Mouse (Mus musculus): Measurements from ENCODE around the gene Adnp.

DNA sequence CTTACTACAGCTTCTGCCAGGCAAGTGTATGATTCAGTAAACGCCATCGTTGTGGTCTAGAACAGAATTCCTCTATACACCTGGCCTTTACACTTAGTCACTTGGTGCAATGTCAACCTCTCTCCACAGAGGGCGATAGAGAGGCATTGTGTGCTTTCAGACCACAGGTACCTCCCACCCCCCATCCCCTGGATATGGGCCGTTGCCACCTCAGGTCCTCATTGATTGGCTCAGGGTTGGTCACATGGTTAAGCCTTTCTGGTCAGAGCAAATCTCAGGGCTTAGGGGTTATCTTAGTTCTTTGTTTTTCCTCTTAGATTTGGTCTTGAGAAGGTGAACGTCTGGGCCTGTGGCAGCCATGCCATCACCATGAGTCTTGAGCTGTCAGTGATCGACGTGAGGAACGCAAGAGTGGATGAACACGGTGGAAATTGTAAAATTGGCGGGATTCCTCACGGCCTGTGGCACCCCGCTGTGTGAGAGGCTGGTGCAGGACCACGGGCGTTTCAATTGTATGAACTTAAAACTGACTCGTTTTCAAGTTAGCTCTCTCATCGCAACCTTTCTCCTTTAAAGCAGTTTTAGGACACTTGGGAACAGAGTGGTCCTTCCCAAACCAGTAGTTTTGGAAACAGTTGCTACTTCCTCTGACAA lies 45.9 kb upstream of the Adnp start:
- peak; percentile 62 for TF ChIP-seq CTCF (IDR thresholded peaks at IDR 0.05; ENCODE audit: borderline replicate concordance, extremely low read depth, insufficient read depth, insufficient read length)
- no peak for TF ChIP-seq POLR2A (IDR thresholded peaks at IDR 0.05; ENCODE audit: borderline replicate concordance, extremely low read depth, insufficient read depth, insufficient read length, poor library complexity, severe bottlenecking)
